Mouse (Mus musculus) macrophage (primary cell): ENCODE data around the gene Traf6. TPM values are rescaled to one million over a fixed set of nuclear protein-coding genes. Genes with fewer than 3 reads are reported as not detected.

Experiments used
- polyA plus RNA-seq: library from polyadenylated mRNA; stranded (reverse); fragments of 250-400 nt; gene quantifications from 3 replicates; pipeline ENCODE4 v1.2.4, GENCODE M21; 2018; ENCODE audit warnings: inconsistent platforms

Traf6 gene
- polyA plus RNA-seq, 1 experiment from 2014 or later: 12.8 TPM

Other genes starting within 250 kb of the Traf6 start
- gene Rag2, start 53.7 kb upstream of the Traf6 start, polyA plus RNA-seq: not detected in 3 replicates
- gene Rag1, start 28.9 kb upstream of the Traf6 start, polyA plus RNA-seq: not detected in 3 replicates
- 15.3 to 35.9 TPM (median 23.0 TPM) in 3 replicates for gene B230118H07Rik, start 28.9 kb upstream of the Traf6 start, polyA plus RNA-seq
- gene Prr5l, start 204.6 kb downstream of the Traf6 start, polyA plus RNA-seq: 1.8 to 9.4 TPM (median 5.8 TPM) in 3 replicates
- 63.9 to 130 TPM (median 72.5 TPM) in 3 replicates for gene Commd9, start 207.8 kb downstream of the Traf6 start, polyA plus RNA-seq